Mouse (Mus musculus) stomach, postnatal 0 days (tissue): ENCODE measurements around the gene Myt1l.

Experiments
- CTCF ChIP-seq: IDR thresholded peaks from 2 replicates; pipeline ENCODE4 v1.5.1; 2016; ENCODE audit warnings: antibody characterized with exemption, low read depth, mild to moderate bottlenecking, moderate library complexity
- EP300 ChIP-seq: optimal IDR thresholded peaks from 2 replicates; pipeline ENCODE3; 2016; ENCODE audit warnings: antibody characterized with exemption

DNA sequence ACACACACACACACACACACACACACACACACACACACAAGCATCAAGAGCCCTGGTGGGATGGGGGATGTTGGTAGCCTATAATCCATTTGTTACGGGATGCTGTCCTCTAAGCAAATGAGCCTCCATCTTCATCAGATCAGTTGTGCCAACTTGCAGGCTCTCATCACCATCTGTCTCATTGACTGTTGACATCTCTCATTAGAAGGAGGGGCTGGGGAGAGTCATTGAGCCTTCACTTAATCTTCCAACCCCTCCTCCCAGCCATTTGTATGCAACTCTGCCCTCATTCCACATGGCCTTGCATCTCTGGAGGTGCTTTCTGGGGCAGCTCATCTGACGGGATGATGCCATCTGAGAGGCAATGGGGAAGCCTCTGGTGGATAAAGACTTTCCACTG lies 200.1 kb downstream of the Myt1l start:
- TF ChIP-seq CTCF (no peak), EP300 (no peak)
